8 mouse cellular contexts compared by ENCODE assay signal in genomic region chr6:120736566-120736965, GRCm38 (mm10). TPM values are rescaled to one million over a fixed set of nuclear protein-coding genes. Genes with fewer than 3 reads are reported as not detected.
DNase-seq lines count a peak whose midpoint lies in the region; ATAC-seq lines count a peak whose summit lies in the region.

No protein-coding gene starts in this region.

- H3K4me3 ChIP-seq in forebrain, embryonic 13.5 days, result no peak overlapping the region
- H3K4me3 ChIP-seq in forebrain, embryonic 10.5 days, result no peak overlapping the region
- no peak overlapping the region for H3K4me3 ChIP-seq in intestine, embryonic 16.5 days (ENCODE audit: low read length)

- H3K9me3 ChIP-seq in forebrain, embryonic 13.5 days (replicated peaks), result no peaks in the 10 kb centered on the region
- no peaks in the 10 kb centered on the region for H3K9me3 ChIP-seq in forebrain, embryonic 10.5 days
- no peaks in the 10 kb centered on the region for H3K9me3 ChIP-seq in intestine, embryonic 16.5 days (ENCODE audit: control insufficient read depth, low read length)

- no peak overlapping the region for H3K4me2 ChIP-seq in forebrain, embryonic 13.5 days
- H3K4me2 ChIP-seq in intestine, embryonic 16.5 days (ENCODE audit: low read depth, low read length), result no peak overlapping the region

- no peak overlapping the region for H3K27ac ChIP-seq in forebrain, embryonic 13.5 days
- no peak overlapping the region for H3K27ac ChIP-seq in forebrain, embryonic 10.5 days
- H3K27ac ChIP-seq in intestine, embryonic 16.5 days (ENCODE audit: low read length), result no peak overlapping the region

- H3K36me3 ChIP-seq in forebrain, embryonic 13.5 days (ENCODE audit: poor library complexity, severe bottlenecking), result peaks cover 15% of the 10 kb centered on the region
- H3K36me3 ChIP-seq in forebrain, embryonic 10.5 days (replicated peaks), result peaks cover 57% of the 10 kb centered on the region
- no peaks in the 10 kb centered on the region for H3K36me3 ChIP-seq in intestine, embryonic 16.5 days (ENCODE audit: control insufficient read depth, insufficient read depth, low read length)

- no peak overlapping the region for H3K9ac ChIP-seq in forebrain, embryonic 13.5 days
- H3K9ac ChIP-seq in intestine, embryonic 16.5 days (ENCODE audit: low read depth, low read length), result no peak overlapping the region

- H3K27me3 ChIP-seq in forebrain, embryonic 13.5 days, result no peaks in the 10 kb centered on the region
- no peaks in the 10 kb centered on the region for H3K27me3 ChIP-seq in forebrain, embryonic 10.5 days (ENCODE audit: poor library complexity, severe bottlenecking)
- no peaks in the 10 kb centered on the region for H3K27me3 ChIP-seq in intestine, embryonic 16.5 days (replicated peaks; ENCODE audit: control insufficient read depth, insufficient read depth, low read length)

- WGBS in forebrain, embryonic 13.5 days, result 79% methylated on average over 3 of the region's 3 CpGs
- WGBS in forebrain, embryonic 10.5 days, result 91% methylated on average over 3 of the region's 3 CpGs
- 66% methylated on average over 3 of the region's 3 CpGs for WGBS in intestine, embryonic 16.5 days

- ATAC-seq in forebrain, embryonic 13.5 days, result peak; percentile 78
- ATAC-seq in intestine, embryonic 16.5 days, result peak; percentile 67; the same call in 1 of the 2 replicates

- no peaks in the 10 kb centered on the region for H3K4me1 ChIP-seq in forebrain, embryonic 13.5 days
- no peaks in the 10 kb centered on the region for H3K4me1 ChIP-seq in forebrain, embryonic 10.5 days
- H3K4me1 ChIP-seq in intestine, embryonic 16.5 days (ENCODE audit: control insufficient read depth, insufficient read depth, low read length), result no peaks in the 10 kb centered on the region

- no peak for DNase-seq in forebrain, embryonic 10.5 days (ENCODE audit: extremely low spot score, low spot score)
- peak; percentile 60 for DNase-seq in thymus, postnatal 14 days
- no peak for DNase-seq in thymus, postnatal 36 days
- DNase-seq in embryo, embryonic 11.5 days (ENCODE audit: low read depth, low spot score), result peak; percentile 34
- peak; percentile 14 for DNase-seq in lung, postnatal 14 days
- DNase-seq in yolk sac, embryonic 10.5 days (ENCODE audit: low spot score), result peak; percentile 18

RNA-seq across cellular contexts. Expression of gene Slc25a18, which starts 36.8 kb away (rescaled TPM):
- 0.83 and 0.86 TPM in 2 replicates for polyA plus RNA-seq in forebrain, embryonic 13.5 days (2015; fragmentation: Nextera tagmentation; extraction: Ambion mirVana)
- 0.14 and 0.29 TPM in 2 replicates for polyA plus RNA-seq in forebrain, embryonic 10.5 days (2016; fragmentation: Nextera tagmentation; extraction: Ambion mirVana)
- not detected in 2 replicates for polyA plus RNA-seq in intestine, embryonic 16.5 days (2015; fragmentation: Nextera tagmentation; extraction: Ambion mirVana)

Comparison
In these comparisons a context has a peak if more than half of its experiments do, and no peak if none do; other contexts are left out.
1. DNase-seq: peak in thymus, postnatal 14 days (single experiment), embryo, embryonic 11.5 days (single experiment), lung, postnatal 14 days (single experiment) and yolk sac, embryonic 10.5 days (single experiment); none in forebrain, embryonic 10.5 days (single experiment) and thymus, postnatal 36 days (0 of 2).